Mouse (Mus musculus): ENCODE measurements around the gene Prss23. TPM values are rescaled to one million over a fixed set of nuclear protein-coding genes. Genes with fewer than 3 reads are reported as not detected.

Prss23 gene
- polyA plus RNA-seq, 1 experiment from 2014 or later, result 23.0 TPM

GRCm38 (mm10) chr7:89557056-89557455 is 30.1 kb upstream of the Prss23 start:
- ATAC-seq (ENCODE audit: insufficient read depth, low FRiP score, low TSS enrichment), result no peak
- H3K9ac ChIP-seq (ENCODE audit: low read length), result no peak overlapping the region
- H3K36me3 ChIP-seq (ENCODE audit: control insufficient read depth, insufficient read depth, low read length), result no peaks in the 10 kb centered on the region
- no peak for DNase-seq (ENCODE audit: low spot score)
- H3K4me1 ChIP-seq (ENCODE audit: control insufficient read depth, insufficient read depth, low read length), result 0 out of 2 replicates have a peak, but pooled peaks cover 3% of the 10 kb centered on the region
- no peaks in the 10 kb centered on the region for H3K27me3 ChIP-seq (ENCODE audit: control insufficient read depth, insufficient read depth, low read length)
- WGBS, result 86% methylated on average over 5 of the region's 5 CpGs
- no peak overlapping the region for H3K27ac ChIP-seq (ENCODE audit: low read depth, low read length)
- no peak overlapping the region for H3K4me3 ChIP-seq (ENCODE audit: low read depth, low read length)
- H3K9me3 ChIP-seq (ENCODE audit: control insufficient read depth, low read length), result no peaks in the 10 kb centered on the region
- H3K4me2 ChIP-seq (ENCODE audit: low read depth), result no peak overlapping the region

GRCm38 (mm10) chr7:89556652-89557051 is 29.7 kb upstream of the Prss23 start:
- H3K4me2 ChIP-seq (ENCODE audit: low read depth), result no peak overlapping the region
- H3K9me3 ChIP-seq (ENCODE audit: control insufficient read depth, low read length), result no peaks in the 10 kb centered on the region
- H3K27me3 ChIP-seq (ENCODE audit: control insufficient read depth, insufficient read depth, low read length), result no peaks in the 10 kb centered on the region
- no peak overlapping the region for H3K27ac ChIP-seq (ENCODE audit: low read depth, low read length)
- no peaks in the 10 kb centered on the region for H3K36me3 ChIP-seq (ENCODE audit: control insufficient read depth, insufficient read depth, low read length)
- ATAC-seq (ENCODE audit: insufficient read depth, low FRiP score, low TSS enrichment), result no peak
- no peak overlapping the region for H3K9ac ChIP-seq (ENCODE audit: low read length)
- 0 out of 2 replicates have a peak, but pooled peaks cover 3% of the 10 kb centered on the region for H3K4me1 ChIP-seq (ENCODE audit: control insufficient read depth, insufficient read depth, low read length)
- DNase-seq (ENCODE audit: low spot score), result no peak
- 82% methylated on average over 4 of the region's 4 CpGs for WGBS
- no peak overlapping the region for H3K4me3 ChIP-seq (ENCODE audit: low read depth, low read length)

- Histone ChIP-seq H3K9ac (ENCODE audit: low read length) (no peak overlapping the region), H3K36me3 (ENCODE audit: control insufficient read depth, insufficient read depth, low read length) (no peaks in the 10 kb centered on the region), H3K27me3 (ENCODE audit: control insufficient read depth, insufficient read depth, low read length) (no peaks in the 10 kb centered on the region), H3K9me3 (ENCODE audit: control insufficient read depth, low read length) (no peaks in the 10 kb centered on the region), H3K4me1 (ENCODE audit: control insufficient read depth, insufficient read depth, low read length) (0 out of 2 replicates have a peak, but pooled peaks cover 3% of the 10 kb centered on the region), H3K4me2 (ENCODE audit: low read depth) (no peak overlapping the region), H3K4me3 (ENCODE audit: low read depth, low read length) (no peak overlapping the region), H3K27ac (ENCODE audit: low read depth, low read length) (no peak overlapping the region)
- 28% methylated on average over 4 of the region's 4 CpGs for WGBS
- DNase-seq (ENCODE audit: low spot score), result peak; percentile 19
- ATAC-seq (ENCODE audit: insufficient read depth, low FRiP score, low TSS enrichment), result peak; percentile 61; the same call in 1 of the 2 replicates
Measured at GRCm38 (mm10) chr7:89555170-89555569, 28.2 kb upstream of the Prss23 start.

GRCm38 (mm10) chr7:89554068-89554467 is 27.1 kb upstream of the Prss23 start:
- WGBS, result 40% methylated on average over 1 of the region's 1 CpGs
- Histone ChIP-seq H3K27me3 (ENCODE audit: control insufficient read depth, insufficient read depth, low read length) (no peaks in the 10 kb centered on the region), H3K4me3 (ENCODE audit: low read depth, low read length) (no peak overlapping the region), H3K27ac (ENCODE audit: low read depth, low read length) (no peak overlapping the region), H3K9ac (ENCODE audit: low read length) (no peak overlapping the region), H3K4me2 (ENCODE audit: low read depth) (no peak overlapping the region), H3K9me3 (ENCODE audit: control insufficient read depth, low read length) (no peaks in the 10 kb centered on the region), H3K36me3 (ENCODE audit: control insufficient read depth, insufficient read depth, low read length) (no peaks in the 10 kb centered on the region), H3K4me1 (ENCODE audit: control insufficient read depth, insufficient read depth, low read length) (0 out of 2 replicates have a peak, but pooled peaks cover 3% of the 10 kb centered on the region)
- ATAC-seq (ENCODE audit: insufficient read depth, low FRiP score, low TSS enrichment) (no peak), DNase-seq (ENCODE audit: low spot score) (no peak)

GRCm38 (mm10) chr7:89540976-89541375 is 14.0 kb upstream of the Prss23 start:
- Histone ChIP-seq H3K27me3 (ENCODE audit: control insufficient read depth, insufficient read depth, low read length) (no peaks in the 10 kb centered on the region), H3K4me1 (ENCODE audit: control insufficient read depth, insufficient read depth, low read length) (no peaks in the 10 kb centered on the region), H3K9me3 (ENCODE audit: control insufficient read depth, low read length) (no peaks in the 10 kb centered on the region), H3K4me2 (ENCODE audit: low read depth) (no peak overlapping the region), H3K27ac (ENCODE audit: low read depth, low read length) (no peak overlapping the region), H3K36me3 (ENCODE audit: control insufficient read depth, insufficient read depth, low read length) (no peaks in the 10 kb centered on the region), H3K4me3 (ENCODE audit: low read depth, low read length) (no peak overlapping the region), H3K9ac (ENCODE audit: low read length) (no peak overlapping the region)
- ATAC-seq (ENCODE audit: insufficient read depth, low FRiP score, low TSS enrichment) (no peak), DNase-seq (ENCODE audit: low spot score) (no peak)
- WGBS, result 91% methylated on average over 2 of the region's 2 CpGs

GRCm38 (mm10) chr7:89539391-89539790 is 12.4 kb upstream of the Prss23 start:
- no peak overlapping the region for H3K4me2 ChIP-seq (ENCODE audit: low read depth)
- H3K27ac ChIP-seq (ENCODE audit: low read depth, low read length), result no peak overlapping the region
- 75% methylated on average over 6 of the region's 6 CpGs for WGBS
- H3K27me3 ChIP-seq (ENCODE audit: control insufficient read depth, insufficient read depth, low read length), result no peaks in the 10 kb centered on the region
- H3K4me1 ChIP-seq (ENCODE audit: control insufficient read depth, insufficient read depth, low read length), result no peaks in the 10 kb centered on the region
- no peaks in the 10 kb centered on the region for H3K36me3 ChIP-seq (ENCODE audit: control insufficient read depth, insufficient read depth, low read length)
- DNase-seq (ENCODE audit: low spot score), result no peak
- ATAC-seq (ENCODE audit: insufficient read depth, low FRiP score, low TSS enrichment), result no peak
- no peak overlapping the region for H3K9ac ChIP-seq (ENCODE audit: low read length)
- no peak overlapping the region for H3K4me3 ChIP-seq (ENCODE audit: low read depth, low read length)
- H3K9me3 ChIP-seq (ENCODE audit: control insufficient read depth, low read length), result no peaks in the 10 kb centered on the region

- no peak for DNase-seq (ENCODE audit: low spot score)
- Histone ChIP-seq H3K36me3 (ENCODE audit: control insufficient read depth, insufficient read depth, low read length) (no peaks in the 10 kb centered on the region), H3K4me1 (ENCODE audit: control insufficient read depth, insufficient read depth, low read length) (no peaks in the 10 kb centered on the region), H3K9ac (ENCODE audit: low read length) (no peak overlapping the region), H3K9me3 (ENCODE audit: control insufficient read depth, low read length) (no peaks in the 10 kb centered on the region), H3K4me3 (ENCODE audit: low read depth, low read length) (no peak overlapping the region), H3K27me3 (ENCODE audit: control insufficient read depth, insufficient read depth, low read length) (no peaks in the 10 kb centered on the region), H3K4me2 (ENCODE audit: low read depth) (no peak overlapping the region), H3K27ac (ENCODE audit: low read depth, low read length) (no peak overlapping the region)
- ATAC-seq (ENCODE audit: insufficient read depth, low FRiP score, low TSS enrichment), result no peak
- WGBS, result 84% methylated on average over 4 of the region's 4 CpGs
Measured at GRCm38 (mm10) chr7:89527430-89527856, 456 bp upstream of the Prss23 start.

- H3K9ac ChIP-seq (ENCODE audit: low read length), result no peak overlapping the region
- H3K27me3 ChIP-seq (ENCODE audit: control insufficient read depth, insufficient read depth, low read length), result no peaks in the 10 kb centered on the region
- no peak for DNase-seq (ENCODE audit: low spot score)
- ATAC-seq (ENCODE audit: insufficient read depth, low FRiP score, low TSS enrichment), result no peak
- no peak overlapping the region for H3K4me2 ChIP-seq (ENCODE audit: low read depth)
- H3K27ac ChIP-seq (ENCODE audit: low read depth, low read length), result no peak overlapping the region
- no peak overlapping the region for H3K4me3 ChIP-seq (ENCODE audit: low read depth, low read length)
- H3K36me3 ChIP-seq (ENCODE audit: control insufficient read depth, insufficient read depth, low read length), result no peaks in the 10 kb centered on the region
- H3K4me1 ChIP-seq (ENCODE audit: control insufficient read depth, insufficient read depth, low read length), result no peaks in the 10 kb centered on the region
- WGBS, result 88% methylated on average over 4 of the region's 4 CpGs
- H3K9me3 ChIP-seq (ENCODE audit: control insufficient read depth, low read length), result no peaks in the 10 kb centered on the region
Measured at GRCm38 (mm10) chr7:89523816-89524215, 3.2 kb downstream of the Prss23 start.

GRCm38 (mm10) chr7:89522170-89522569 is 4.8 kb downstream of the Prss23 start:
- 80% methylated on average over 10 of the region's 10 CpGs for WGBS
- Histone ChIP-seq H3K27me3 (ENCODE audit: control insufficient read depth, insufficient read depth, low read length) (no peaks in the 10 kb centered on the region), H3K4me2 (ENCODE audit: low read depth) (no peak overlapping the region), H3K9ac (ENCODE audit: low read length) (no peak overlapping the region), H3K4me3 (ENCODE audit: low read depth, low read length) (no peak overlapping the region), H3K4me1 (ENCODE audit: control insufficient read depth, insufficient read depth, low read length) (0 out of 2 replicates have a peak, but pooled peaks cover 4% of the 10 kb centered on the region), H3K27ac (ENCODE audit: low read depth, low read length) (no peak overlapping the region), H3K9me3 (ENCODE audit: control insufficient read depth, low read length) (no peaks in the 10 kb centered on the region), H3K36me3 (ENCODE audit: control insufficient read depth, insufficient read depth, low read length) (no peaks in the 10 kb centered on the region)
- DNase-seq (ENCODE audit: low spot score), result no peak
- no peak for ATAC-seq (ENCODE audit: insufficient read depth, low FRiP score, low TSS enrichment)

Measured in neural tube, embryonic 11.5 days (tissue).